Mouse (Mus musculus) brain, adult 10 weeks (tissue): ENCODE results near the gene Nrn1. TPM values are rescaled to one million over a fixed set of nuclear protein-coding genes. Genes with fewer than 3 reads are reported as not detected.

Experiments
- polyA plus RNA-seq: library from polyadenylated mRNA; stranded (reverse); fragments of 350-450 nt; fragmentation: Illumina TruSeq; extraction: RNeasy Lipid Tissue Mini Kit (QIAGEN cat#74804); gene quantifications from one replicate; pipeline ENCODE4 v1.2.3, GENCODE M21; 2015; ENCODE audit warnings: low read depth, low replicate concordance

Gene Nrn1
- 320 TPM for polyA plus RNA-seq

GRCm38 (mm10) chr13:36734731-36735571 is at the start of gene Nrn1:
TSS of gene Nrn1 (minus strand) at chr13:36735131.

